ENCODE assay signal across 10 mouse cellular contexts in genomic region chr15:59154407-59155288, GRCm38 (mm10).
A peak's percentile ranks its signal among the peaks of the same experiment; 100 is the strongest.
DNase-seq lines count a peak whose midpoint lies in the region; ATAC-seq and TF ChIP-seq lines count a peak whose summit lies in the region.
"Had no signal": no experiment of that assay in that cellular context is flagged by ENCODE, and none has a peak within 500 bp of the region (broad histone marks: within the 10 kb centered on the region; RNA-seq: fewer than 3 reads in every experiment).

No protein-coding gene starts in this region.

- WGBS in hindbrain, embryonic 10.5 days = 15% methylated on average over 6 of the region's 6 CpGs
- 25% methylated on average over 6 of the region's 6 CpGs for WGBS in neural tube, embryonic 14.5 days

- peak; percentile 92 for ATAC-seq in neural tube, embryonic 14.5 days (ENCODE audit: low read depth)
- ATAC-seq in frontal cortex, adult (ENCODE audit: low TSS enrichment) = no peak

- intact Hi-C loops in left cerebral cortex, postnatal 10 days (cut with DNase I) = no loop called here
- intact Hi-C loops in left cerebral cortex, adult 2 months (cut with DNase I) = no loop called here

- peaks cover 8% of the 10 kb centered on the region; the same call in 1 of the 2 replicates for H3K27me3 ChIP-seq in hindbrain, embryonic 10.5 days (ENCODE audit: insufficient read depth, poor library complexity, severe bottlenecking)
- no peaks in the 10 kb centered on the region for H3K27me3 ChIP-seq in neural tube, embryonic 14.5 days (ENCODE audit: control insufficient read depth, insufficient read depth, low read length)
- H3K27me3 ChIP-seq: lung, embryonic 15.5 days had no signal

- peaks cover 20% of the 10 kb centered on the region for H3K4me1 ChIP-seq in hindbrain, embryonic 10.5 days (replicated peaks)
- H3K4me1 ChIP-seq in neural tube, embryonic 14.5 days (ENCODE audit: control insufficient read depth, insufficient read depth, low read length) = 0 out of 2 replicates have a peak, but pooled peaks cover 5% of the 10 kb centered on the region

- DNase-seq in left cerebral cortex, postnatal 10 days (ENCODE audit: extremely low spot score in 1 of 2, low spot score in 2 of 2) = peak; percentile 31 to 43
- no peak for DNase-seq in left cerebral cortex, adult 2 months (ENCODE audit: extremely low spot score in 1 of 2, low spot score in 2 of 2)
- peak; percentile 71 for DNase-seq in cerebellum, adult 9-11 months
- DNase-seq in hindbrain, embryonic 10.5 days (ENCODE audit: low spot score) = peak; percentile 21
- DNase-seq in kidney, adult 9 months = no peak
- no peak for DNase-seq in adipocyte (ENCODE audit: low spot score)
- DNase-seq: thymus, adult 18-20 months had no signal

- H3K9me3 ChIP-seq in hindbrain, embryonic 10.5 days = no peaks in the 10 kb centered on the region
- H3K9me3 ChIP-seq in neural tube, embryonic 14.5 days (ENCODE audit: control insufficient read depth, low read length) = no peaks in the 10 kb centered on the region
- H3K9me3 ChIP-seq: lung, embryonic 15.5 days had no signal

- H3K4me2 ChIP-seq in neural tube, embryonic 14.5 days (ENCODE audit: low read depth, low read length) = no peak overlapping the region
- H3K4me2 ChIP-seq: lung, embryonic 15.5 days had no signal

- H3K4me3 ChIP-seq in left cerebral cortex, adult 2 months = no peak overlapping the region
- no peak overlapping the region for H3K4me3 ChIP-seq in hindbrain, embryonic 10.5 days
- H3K4me3 ChIP-seq in neural tube, embryonic 14.5 days (ENCODE audit: low read depth, low read length) = no peak overlapping the region
- H3K4me3 ChIP-seq: lung, embryonic 15.5 days had no signal

- H3K9ac ChIP-seq in neural tube, embryonic 14.5 days (replicated peaks; ENCODE audit: low read depth, low read length) = no peak overlapping the region
- H3K9ac ChIP-seq: lung, embryonic 15.5 days had no signal

- no peak overlapping the region for H3K27ac ChIP-seq in left cerebral cortex, adult 2 months
- peak overlapping the region; percentile 78 for H3K27ac ChIP-seq in hindbrain, embryonic 10.5 days
- no peak overlapping the region; the same call in 1 of the 2 replicates for H3K27ac ChIP-seq in neural tube, embryonic 14.5 days (ENCODE audit: low read depth, low read length)
- H3K27ac ChIP-seq: lung, embryonic 15.5 days had no signal

- no peak for TF ChIP-seq CTCF in left cerebral cortex, adult 2 months (IDR thresholded peaks at IDR 0.05)

- no peaks in the 10 kb centered on the region for H3K36me3 ChIP-seq in hindbrain, embryonic 10.5 days
- no peaks in the 10 kb centered on the region for H3K36me3 ChIP-seq in neural tube, embryonic 14.5 days (ENCODE audit: control insufficient read depth, insufficient read depth, low read length)
- H3K36me3 ChIP-seq: lung, embryonic 15.5 days had no signal

Comparison
In these comparisons a context has a peak if more than half of its experiments do, and no peak if none do; other contexts are left out.
1. DNase-seq: peak in left cerebral cortex, postnatal 10 days (2 of 2), cerebellum, adult 9-11 months (single experiment) and hindbrain, embryonic 10.5 days (single experiment); none in left cerebral cortex, adult 2 months (0 of 2), kidney, adult 9 months (single experiment) and adipocyte (single experiment).